Mouse (Mus musculus) gastrocnemius, postnatal 4 days (tissue): ENCODE data around the gene Opcml. TPM values are rescaled to one million over a fixed set of nuclear protein-coding genes. Genes with fewer than 3 reads are reported as not detected.

Experiments
- DNase-seq, 2 experiments: peaks; one replicate each; pipeline ENCODE4 v3.0.0; 2021 to 2022; ENCODE audit warnings: low spot score in 2 of 2, mixed read lengths in 2 of 2
- total RNA-seq, 2 experiments: library from RNA; stranded (reverse); gene quantifications; 2 replicates each; pipeline ENCODE4 v1.2.3; 2021

The Opcml gene
- total RNA-seq, 2 experiments from 2014 or later: 5.1 to 6.0 TPM

DNA sequence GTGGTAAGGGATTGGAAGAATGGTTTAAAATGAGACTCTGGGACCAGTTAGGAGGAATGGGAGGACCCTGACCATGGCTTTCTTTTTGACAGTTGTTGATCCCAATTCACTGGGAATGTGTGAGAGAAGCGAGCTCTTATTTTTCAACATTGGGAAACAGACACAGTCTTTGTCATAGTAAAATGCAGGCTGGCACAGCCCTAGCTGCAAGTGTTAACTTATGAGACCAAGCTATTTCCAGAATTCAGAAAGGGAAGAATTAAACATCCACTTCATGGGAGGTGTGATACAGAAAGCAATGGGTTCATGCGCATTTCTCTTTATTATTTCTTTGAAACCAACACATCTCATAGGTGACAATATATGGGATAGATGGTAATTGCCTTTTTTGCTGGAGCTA is 947.4 kb downstream of the Opcml start:
- DNase-seq: no peak

DNA sequence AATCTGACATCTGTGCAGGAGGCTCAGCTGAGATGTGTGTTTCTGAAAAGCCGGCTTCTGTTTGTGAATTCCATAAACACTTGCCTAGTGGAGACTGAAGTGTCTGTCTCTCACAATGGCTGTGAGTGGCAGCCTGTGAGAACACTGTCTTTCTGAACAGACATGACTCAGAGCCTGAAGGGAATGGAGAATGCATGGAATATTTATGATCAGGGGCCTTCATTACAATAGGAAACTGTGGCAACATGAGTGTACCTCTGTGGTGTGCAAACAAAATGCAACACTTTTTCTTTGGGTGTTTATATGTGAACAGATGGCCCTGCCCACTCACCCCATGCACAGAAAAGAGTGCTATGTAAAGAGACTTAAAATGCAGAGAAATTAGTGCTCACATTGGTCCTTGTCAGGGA is 947.9 kb downstream of the Opcml start:
- no peak for DNase-seq

DNA sequence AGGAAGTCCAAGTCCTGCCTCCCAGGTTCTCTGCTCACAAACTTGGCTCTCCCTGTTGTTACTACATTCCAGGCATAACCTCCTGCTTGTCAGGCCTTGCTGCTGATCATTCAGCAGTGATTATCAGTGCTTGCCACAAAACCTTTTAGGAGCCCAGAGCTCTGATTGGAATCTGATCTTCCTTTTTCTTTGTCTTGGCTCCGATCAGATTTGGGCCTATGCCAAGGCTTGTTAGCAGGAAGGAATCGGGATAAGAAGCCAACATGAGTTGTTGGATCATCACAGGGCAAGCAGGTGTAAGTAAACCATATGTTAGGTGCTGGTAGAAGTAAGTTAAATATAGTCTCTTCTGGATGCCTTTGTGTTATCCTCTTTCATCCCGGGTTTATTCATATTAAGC is 954.2 kb downstream of the Opcml start:
- peak in 1 of 2 experiments; percentile 8 for DNase-seq

DNA sequence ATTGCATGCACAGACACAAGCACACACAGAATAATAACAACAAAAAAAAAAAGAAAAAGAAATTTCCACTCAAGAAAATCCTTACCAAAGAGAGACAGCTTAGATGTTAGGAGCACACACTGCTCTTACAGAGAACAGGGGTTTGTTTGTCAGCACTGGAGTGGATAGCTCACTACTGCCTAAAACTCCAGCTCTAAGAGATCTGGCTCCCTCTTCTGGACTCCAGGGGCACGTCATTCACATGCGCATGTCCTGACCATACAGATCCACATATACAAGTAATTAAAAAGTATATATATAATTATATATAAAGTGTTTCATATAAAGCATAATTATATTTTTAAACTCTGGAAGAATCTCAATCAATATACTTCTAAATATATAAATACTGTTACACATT is 958.3 kb downstream of the Opcml start:
- no peak for DNase-seq

DNA sequence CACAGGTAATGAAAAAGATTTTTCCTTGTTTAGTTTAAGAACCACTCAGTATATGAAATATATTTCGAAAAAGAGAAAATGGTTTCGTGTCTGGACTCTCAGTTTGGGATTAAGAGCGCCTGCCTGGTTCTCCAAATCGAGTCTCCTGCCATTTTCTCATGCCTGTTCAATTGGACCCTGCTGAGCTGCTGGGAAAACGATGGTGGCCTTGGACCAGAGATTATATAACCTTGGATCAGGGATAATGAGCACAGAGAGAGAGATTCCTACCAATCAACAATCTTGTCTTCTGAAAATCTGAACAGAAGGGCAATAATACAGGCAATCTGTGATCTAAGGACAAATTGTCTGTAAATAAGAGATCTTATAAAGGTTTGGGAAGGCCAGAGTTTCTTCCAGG is 962.3 kb downstream of the Opcml start:
- DNase-seq: no peak

DNA sequence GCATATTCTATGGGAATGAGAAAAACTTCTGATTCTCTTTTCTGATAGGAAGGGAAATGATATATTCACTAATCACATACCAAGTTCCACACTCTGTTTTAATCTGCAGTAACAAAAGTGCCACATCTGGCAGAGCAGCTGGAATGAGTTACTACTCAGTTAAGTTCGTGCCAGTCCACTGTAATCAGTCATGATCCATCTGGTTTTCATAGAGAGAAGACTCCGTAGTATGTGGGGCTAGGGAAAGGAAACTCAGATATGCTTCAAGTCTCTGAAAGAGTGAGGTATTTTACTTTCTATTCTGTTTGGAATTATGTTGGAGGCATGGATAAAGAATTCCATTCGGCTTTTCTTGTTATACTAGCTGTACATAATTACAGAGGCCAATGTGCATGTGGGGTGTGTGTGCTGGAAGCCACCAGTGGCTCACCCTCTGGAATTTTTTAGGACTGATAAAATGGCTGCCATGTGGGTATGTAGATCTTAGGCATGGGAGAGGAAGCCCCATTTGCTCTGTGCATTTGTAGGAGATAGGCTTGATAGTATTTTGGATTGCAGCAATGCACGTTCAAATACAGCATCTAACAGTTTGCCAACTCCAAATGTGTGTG is 966.4 kb downstream of the Opcml start:
- DNase-seq: no peak

DNA sequence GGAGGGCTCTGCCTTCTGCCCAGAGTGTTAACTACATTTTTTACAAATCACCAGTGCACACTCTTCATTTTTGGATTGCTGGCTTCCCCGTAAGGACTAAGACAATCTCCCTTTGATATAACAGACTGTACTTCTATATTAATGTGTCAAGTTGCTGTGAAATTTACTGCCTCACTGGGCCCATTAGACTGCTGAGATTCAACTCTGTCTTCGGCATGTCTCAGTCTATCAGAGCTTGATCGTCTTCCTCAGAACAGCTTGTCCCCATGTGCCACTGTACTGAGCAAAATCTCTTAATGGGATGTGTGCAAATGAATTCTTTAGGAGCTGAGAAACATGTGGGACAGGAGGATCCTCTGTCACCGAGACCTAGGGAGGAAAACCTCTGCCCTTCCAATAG is 970.9 kb downstream of the Opcml start:
- DNase-seq: no peak

DNA sequence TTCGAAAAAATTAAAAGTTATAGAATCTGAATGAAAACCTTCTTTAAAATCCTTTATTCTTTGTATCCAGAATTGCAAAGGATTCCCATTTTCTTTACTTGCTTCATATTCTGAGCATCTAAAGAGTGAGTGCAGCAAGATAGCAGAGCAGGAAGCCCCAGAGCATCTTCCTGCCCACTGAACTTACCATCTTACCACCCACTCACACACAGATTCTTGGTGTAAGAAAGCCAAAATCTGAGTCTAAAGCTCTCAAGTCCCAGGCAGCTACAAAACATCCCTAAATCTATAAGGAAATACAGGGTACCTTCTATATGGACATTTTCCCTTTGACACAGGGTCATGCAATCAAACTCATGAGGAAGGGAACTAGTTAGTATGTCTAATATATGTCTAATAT is 973.6 kb downstream of the Opcml start:
- DNase-seq: no peak

DNA sequence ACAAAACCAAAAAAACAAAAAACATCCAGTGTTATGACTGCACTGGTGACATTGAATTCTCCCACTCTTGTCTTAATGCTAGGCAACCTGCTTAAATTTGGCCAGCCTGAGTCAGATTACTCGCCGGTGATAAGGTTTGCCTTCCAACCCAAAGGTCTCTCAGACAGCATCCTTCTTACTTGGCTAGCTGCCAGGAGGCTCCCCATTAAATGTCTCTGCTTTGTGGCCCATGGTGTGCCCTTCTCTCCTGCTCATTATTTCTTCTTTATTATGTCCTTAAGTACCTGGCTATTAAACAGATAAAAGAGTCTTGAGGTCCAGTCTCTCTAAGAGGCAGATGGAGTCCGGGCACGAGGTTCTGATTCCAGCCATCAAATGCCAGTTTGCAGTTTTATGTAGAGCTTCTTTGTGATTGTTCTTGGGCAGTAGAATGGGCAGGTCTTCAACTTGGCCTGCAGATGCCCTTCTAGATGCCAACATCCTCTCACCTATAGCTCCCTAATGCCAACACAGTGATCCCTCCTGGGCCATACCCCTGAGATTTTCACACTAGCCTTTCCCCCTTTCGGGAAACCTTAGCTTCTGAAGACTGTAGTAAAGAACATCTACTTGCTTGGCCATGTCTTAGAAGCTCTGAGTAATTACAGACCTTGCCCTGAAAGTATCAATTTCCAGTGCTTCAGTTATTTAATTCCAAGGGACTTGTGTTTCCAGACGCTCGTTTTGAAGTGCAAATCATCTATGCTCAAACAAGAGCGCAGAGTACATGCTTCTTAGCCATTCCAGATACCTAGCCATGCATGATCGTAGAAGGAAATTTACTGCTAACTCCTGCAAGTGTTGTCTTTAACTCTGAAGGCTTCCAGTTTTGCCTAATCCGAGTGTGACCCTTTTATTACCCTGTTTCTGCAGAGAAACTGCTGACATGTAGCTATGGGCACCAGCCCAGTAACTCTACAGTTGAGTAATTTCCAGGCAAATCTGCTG is 986.2 kb downstream of the Opcml start:
- DNase-seq: no peak

DNA sequence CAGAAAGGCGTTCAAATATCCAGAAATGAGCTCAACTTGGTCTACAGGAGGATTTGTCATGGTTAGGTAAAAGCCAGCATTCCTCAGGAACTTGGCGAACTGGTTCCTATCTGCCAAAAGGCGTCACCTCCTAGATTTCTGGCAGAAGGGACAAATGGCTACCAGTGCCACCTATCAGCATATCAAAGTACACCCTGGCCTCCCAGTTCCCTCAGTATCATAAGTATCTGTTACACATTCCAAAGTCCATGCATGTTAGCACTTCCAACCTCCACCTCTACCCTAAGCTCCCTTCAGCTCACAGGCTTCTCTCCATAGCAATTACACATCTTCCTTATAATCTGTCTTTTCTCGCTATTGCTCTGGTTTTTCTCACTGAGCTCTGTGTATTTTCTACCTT is 993.3 kb downstream of the Opcml start:
- DNase-seq: no peak

DNA sequence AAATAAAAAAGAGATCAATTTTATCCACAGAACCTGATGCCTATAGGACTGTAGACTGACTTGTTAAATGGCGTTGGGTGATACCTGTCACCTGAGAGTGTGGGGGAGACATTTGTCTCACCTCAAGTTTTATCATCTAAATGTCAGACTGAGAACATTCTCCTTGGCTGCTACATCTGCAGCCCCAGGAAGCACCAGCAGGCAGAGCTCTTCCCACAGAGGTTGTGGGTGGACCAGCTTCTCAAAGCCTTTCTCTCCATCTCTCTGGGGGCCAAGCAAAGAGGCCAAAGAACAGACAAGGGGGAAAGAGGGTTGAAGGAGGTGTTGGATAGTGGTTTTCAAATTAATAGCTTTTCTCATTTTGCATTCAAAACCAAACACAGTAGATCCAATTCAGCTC is 998.9 kb downstream of the Opcml start:
- DNase-seq: no peak

DNA sequence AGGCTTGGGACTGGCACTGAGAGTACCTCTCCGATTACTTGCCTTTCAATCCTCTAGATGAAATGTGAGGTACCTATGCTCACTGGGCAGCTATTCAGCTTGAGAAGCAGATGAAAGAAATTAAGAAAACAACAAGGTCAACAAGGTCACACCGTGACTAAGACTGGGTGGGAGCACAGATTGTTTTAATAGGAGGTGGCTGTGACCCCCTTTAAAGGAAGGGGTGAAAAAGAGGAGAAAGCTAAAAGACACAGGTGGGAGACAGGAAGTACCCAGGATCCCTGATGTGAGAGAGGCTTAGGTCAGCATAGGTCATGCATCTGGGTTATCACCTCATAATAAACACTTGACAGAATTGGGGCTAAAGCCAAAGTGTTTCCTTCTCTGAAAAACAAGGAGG is 1009.5 kb downstream of the Opcml start:
- no peak for DNase-seq

DNA sequence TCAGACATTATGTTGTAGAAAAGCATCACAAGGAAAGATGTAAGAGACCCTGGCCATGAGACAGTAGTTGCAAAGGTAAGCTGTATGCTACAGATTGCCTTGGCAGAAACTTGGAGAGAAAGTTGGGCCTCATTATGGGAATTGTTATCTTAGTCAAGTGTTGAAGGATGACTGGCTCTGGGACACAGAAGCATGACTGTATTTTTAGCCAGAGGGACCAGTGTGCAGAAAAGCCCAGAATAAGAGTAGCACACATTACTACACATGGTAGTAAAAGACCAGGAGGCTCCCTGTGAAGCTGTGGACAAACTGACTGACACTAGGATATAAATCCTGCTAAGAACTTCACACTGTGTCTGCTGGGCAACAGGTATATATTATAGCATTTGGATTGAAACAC is 1016.1 kb downstream of the Opcml start:
- DNase-seq: no peak

DNA sequence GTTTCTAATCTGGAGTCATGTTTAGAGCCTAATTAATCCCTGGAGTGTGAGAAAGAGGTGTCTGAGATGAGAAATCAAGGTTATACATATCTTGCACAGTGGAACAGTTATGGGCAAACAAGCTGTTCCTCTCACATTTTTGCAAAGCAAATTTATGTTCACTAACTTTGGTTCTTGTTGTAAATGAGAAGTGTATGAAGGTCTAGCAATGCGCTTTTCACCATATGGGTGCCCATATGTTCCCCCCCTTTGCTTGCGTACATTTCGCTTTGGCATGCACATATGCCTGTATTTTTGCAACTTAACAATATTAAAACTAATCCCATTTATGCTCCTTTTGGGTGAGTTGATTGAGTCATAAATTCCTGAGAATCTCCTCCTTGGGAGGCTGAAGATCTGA is 1031.5 kb downstream of the Opcml start:
- no peak for DNase-seq

DNA sequence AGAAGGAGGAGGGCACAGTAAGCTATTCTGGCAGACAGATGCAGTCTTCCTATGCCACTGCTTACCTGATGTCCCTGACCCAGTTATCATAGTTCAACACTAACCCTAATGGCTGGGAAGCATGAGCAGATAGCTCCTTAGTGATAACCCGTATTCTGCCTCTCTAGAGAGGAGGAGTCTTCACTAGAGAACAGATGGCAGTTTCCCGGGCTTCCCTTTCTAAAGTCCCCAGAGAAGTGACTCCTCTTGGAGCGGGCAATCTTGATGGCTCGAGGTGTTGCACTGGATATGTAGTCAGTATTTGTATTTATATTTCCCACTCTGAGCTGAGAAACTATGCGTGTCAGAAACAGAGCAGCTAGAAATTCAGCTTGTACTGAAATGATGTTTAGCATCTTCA is 1031.9 kb downstream of the Opcml start:
- DNase-seq: no peak

DNA sequence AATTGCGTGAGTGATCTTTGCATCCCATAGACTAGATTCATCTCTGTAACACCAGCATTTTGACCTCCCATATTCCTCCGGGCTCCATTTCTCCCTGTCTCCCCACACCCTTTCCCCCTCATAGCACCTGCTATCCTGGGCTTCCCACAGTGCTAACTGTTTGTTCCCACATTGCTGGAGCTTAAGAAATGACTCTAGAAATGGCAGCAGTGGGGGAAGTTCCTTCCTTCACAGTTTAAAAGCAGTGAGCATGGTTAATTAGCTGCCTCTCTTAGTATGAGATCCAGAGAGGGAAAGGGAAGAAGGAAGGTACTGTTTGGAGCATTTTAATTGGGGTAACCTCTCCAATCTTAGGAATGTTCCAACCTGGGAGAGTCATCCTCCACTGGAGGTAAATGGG is 1035.2 kb downstream of the Opcml start:
- DNase-seq: no peak

DNA sequence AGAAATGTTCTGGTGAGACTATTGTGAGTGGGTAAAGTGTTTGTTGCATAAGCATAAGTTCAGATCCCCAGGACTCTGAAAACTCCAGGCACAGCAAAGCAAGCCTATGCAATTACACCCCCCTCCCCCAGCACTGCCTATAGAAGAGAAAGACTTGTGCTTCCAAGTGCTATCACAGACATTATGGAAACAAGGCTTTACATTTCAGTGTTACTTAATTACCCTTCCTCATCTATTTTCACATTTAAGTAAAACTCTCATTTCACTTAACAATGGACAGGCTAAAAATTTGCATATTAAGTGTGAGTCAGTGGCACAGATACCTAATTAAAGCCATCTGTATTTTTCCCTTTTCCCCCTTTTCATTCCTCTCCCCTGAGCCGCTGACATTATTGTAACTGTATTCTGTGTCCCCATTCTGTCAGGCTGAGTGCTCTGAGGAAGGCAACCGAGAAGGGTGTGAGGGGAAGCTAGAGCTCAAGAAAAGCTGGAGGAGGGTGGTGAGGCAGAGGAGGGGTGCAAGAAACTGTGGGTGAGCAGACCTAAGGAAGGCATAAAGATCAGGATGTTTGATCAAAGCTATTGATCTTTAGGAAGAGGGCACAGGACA is 1055.5 kb downstream of the Opcml start:
- no peak for DNase-seq

DNA sequence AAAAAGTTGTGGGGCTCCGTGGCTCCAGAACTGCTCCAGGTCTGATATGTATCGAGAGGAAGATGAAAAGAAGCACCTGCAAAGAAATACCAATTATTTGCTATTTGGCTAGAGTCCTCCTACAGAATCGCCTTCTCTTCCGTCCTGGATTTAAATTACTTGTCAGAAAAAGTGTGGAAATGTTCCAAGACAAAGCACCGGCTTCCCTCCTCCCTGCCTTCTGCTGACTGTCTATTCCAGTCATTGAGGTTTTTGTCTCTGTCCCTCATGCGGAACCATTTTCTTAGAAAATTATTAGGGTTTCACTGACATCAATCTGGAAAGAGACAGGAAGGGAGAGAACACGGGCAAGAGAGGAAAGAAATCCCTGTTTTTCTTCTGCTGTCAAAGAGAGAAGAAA is 1065.3 kb downstream of the Opcml start:
- no peak for DNase-seq

DNA sequence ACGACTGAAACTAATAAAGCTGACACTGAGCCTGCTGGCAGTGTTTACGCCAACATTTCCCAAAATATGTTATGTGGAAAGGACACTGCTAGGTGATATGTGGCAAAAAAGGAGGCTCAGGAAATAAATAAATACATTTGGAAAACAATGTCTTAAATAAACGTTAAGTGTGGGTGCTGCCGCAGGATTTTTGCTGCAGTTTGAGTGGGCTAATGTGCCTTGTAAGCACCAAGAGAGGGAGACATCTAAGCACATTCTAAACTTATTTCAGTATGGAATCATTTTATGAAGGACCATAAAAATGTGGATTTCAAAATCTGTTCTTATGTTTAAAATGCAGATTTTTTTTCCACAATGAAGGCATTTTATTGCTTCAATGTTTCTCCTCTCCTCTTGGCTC is 1071.4 kb downstream of the Opcml start:
- DNase-seq: no peak

DNA sequence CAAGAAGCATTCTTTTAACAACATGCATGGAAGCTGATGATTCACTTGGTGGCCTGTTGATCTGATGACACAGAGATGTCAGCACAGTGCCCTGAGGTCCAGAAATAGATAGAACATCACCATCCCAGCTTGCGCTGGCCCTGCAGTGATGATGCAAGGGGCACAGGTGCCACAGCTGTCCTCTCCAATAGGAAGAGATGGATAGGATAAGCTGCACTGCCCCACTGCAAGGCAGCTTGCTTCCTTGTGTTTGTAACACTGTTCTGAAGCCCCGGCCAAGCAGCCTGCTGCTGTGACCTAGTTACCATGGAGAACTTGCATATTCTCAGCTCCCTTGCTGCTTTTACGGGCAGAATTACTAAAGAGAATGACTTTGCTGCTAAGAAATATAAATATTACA is 1076.7 kb downstream of the Opcml start:
- no peak for DNase-seq

DNA sequence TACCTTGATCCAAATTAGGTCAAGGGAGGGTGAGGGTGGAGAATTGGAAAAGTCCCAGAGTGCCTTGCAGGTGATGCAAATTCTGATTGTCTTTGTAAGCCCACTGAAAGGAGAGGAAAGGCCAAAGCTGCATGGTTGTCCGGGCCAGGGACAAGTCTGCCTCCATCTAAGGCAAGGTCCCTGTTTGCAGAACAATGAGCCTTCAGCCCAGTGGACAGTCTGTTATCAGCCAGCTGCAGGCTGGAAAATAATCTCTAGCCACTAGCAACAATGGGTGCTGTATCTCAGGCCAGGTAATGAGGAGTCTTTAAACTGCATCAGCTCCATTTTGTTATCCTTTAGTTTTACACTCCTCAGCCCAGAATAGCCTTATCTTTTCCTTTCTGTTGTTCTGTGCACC is 1079.9 kb downstream of the Opcml start:
- DNase-seq: no peak

DNA sequence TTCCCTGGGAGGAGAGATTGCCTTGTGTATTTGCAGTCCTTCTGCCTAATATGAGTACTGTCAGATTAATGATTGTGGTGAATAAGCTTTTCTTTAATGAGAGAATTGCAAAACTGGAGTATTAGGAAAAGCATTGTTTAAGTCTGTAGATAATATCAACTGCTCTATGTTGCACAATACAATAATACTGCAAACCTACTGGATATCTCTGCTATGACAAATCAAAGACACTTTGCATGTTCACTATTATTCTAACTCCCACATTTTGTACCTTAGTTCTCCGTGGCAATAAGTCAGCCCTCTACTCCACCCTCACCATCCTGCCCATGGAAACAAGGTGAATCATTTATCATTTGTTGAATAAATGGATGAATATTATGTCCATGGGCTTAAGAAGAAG is 1092.0 kb downstream of the Opcml start:
- no peak for DNase-seq
